Mouse (Mus musculus) gastrocnemius, postnatal 14 days (tissue): ENCODE data around the gene Prom1. TPM values are rescaled to one million over a fixed set of nuclear protein-coding genes. Genes with fewer than 3 reads are reported as not detected.
A peak's percentile ranks its signal among the peaks of the same experiment; 100 is the strongest.

ENCODE experiments used
- DNase-seq: peaks from one replicate; pipeline ENCODE4 v3.0.0; 2021; ENCODE audit warnings: mixed read lengths
- intact Hi-C: fragments of 180-260 bp; cut with DNase I; formaldehyde crosslinking; loops from one replicate; pipeline ENCODE4 v1.15.1; 2025; ENCODE audit warnings: low total_unique reads
- total RNA-seq, 2 experiments: library from RNA; stranded (reverse); gene quantifications; 2 replicates each; pipeline ENCODE4 v1.2.3; 2021

The Prom1 gene
- total RNA-seq, 2 experiments from 2014 or later: 13.1 to 19.7 TPM

GRCm38 (mm10) chr5:44087034-44087433 lies 14.8 kb downstream of the Prom1 start:
- intact Hi-C loops: no loop called here
- no peak for DNase-seq

- intact Hi-C loops: no loop called here
- no peak for DNase-seq
These were observed 16.0 kb downstream of the Prom1 start for GRCm38 (mm10) chr5:44085871-44086270.

- DNase-seq: no peak
- intact Hi-C loops: no loop called here
These were observed 20.7 kb downstream of the Prom1 start for GRCm38 (mm10) chr5:44081108-44081507.

GRCm38 (mm10) chr5:44080276-44081054 lies 21.4 kb downstream of the Prom1 start:
- intact Hi-C loops: no loop called here
- DNase-seq: no peak

GRCm38 (mm10) chr5:44075432-44075831 lies 26.4 kb downstream of the Prom1 start:
- intact Hi-C loops: no loop called here
- no peak for DNase-seq

- DNase-seq: no peak
- intact Hi-C loops: no loop called here
These were observed 28.2 kb downstream of the Prom1 start for GRCm38 (mm10) chr5:44073634-44074033.

GRCm38 (mm10) chr5:44070529-44071133 lies 31.2 kb downstream of the Prom1 start:
- DNase-seq: no peak
- intact Hi-C loops: no loop called here

- intact Hi-C loops: loop anchor here (10.0 kb wide), 1 partner anchor 117 kb away; no protein-coding TSS in a partner anchor
- no peak for DNase-seq
These were observed 43.6 kb downstream of the Prom1 start for GRCm38 (mm10) chr5:44058258-44058657.

- DNase-seq: no peak
- intact Hi-C loops: loop anchor here (10.0 kb wide), 1 partner anchor 125 kb away; no protein-coding TSS in a partner anchor
These were observed 51.6 kb downstream of the Prom1 start for GRCm38 (mm10) chr5:44050213-44050612.

GRCm38 (mm10) chr5:44049395-44049976 lies 52.3 kb downstream of the Prom1 start:
- no peak for DNase-seq
- intact Hi-C loops: loop anchor here (5.0 kb wide), 1 partner anchor 223 kb away; no protein-coding TSS in a partner anchor

GRCm38 (mm10) chr5:44048568-44049363 lies 53.1 kb downstream of the Prom1 start:
- intact Hi-C loops: loop anchor here (5.0 kb wide), 1 partner anchor 224 kb away; no protein-coding TSS in a partner anchor
- DNase-seq: no peak

- intact Hi-C loops: no loop called here
- DNase-seq: no peak
These were observed 60.1 kb downstream of the Prom1 start for GRCm38 (mm10) chr5:44041725-44042124.

- DNase-seq: no peak
These were observed 60.8 kb downstream of the Prom1 start for GRCm38 (mm10) chr5:44041056-44041455.

GRCm38 (mm10) chr5:43998295-43998989 lies 103.4 kb downstream of the Prom1 start:
- intact Hi-C loops: no loop called here
- no peak for DNase-seq

More at GRCm38 (mm10) chr5:44041056-44041455, 60.8 kb downstream of the Prom1 start:
- intact Hi-C loops: no loop called here

GRCm38 (mm10) chr5:43997626-43998025 lies 104.2 kb downstream of the Prom1 start:
- intact Hi-C loops: no loop called here
- no peak for DNase-seq

GRCm38 (mm10) chr5:43996162-43996561 lies 105.7 kb downstream of the Prom1 start:
- intact Hi-C loops: no loop called here

GRCm38 (mm10) chr5:43994981-43995380 lies 106.9 kb downstream of the Prom1 start:
- no peak for DNase-seq
- intact Hi-C loops: no loop called here

More at GRCm38 (mm10) chr5:43996162-43996561, 105.7 kb downstream of the Prom1 start:
- no peak for DNase-seq

- peak; percentile 38 for DNase-seq
- intact Hi-C loops: no loop called here
These were observed 111.5 kb downstream of the Prom1 start for GRCm38 (mm10) chr5:43990316-43990715.

- DNase-seq: no peak
- intact Hi-C loops: loop anchor here (5.0 kb wide), 2 partner anchors 97 to 152 kb away; no protein-coding TSS in a partner anchor
These were observed 112.8 kb downstream of the Prom1 start for GRCm38 (mm10) chr5:43989017-43989416.
